Mouse (Mus musculus) spleen, adult 2 months (tissue): ENCODE results near the gene Ccdc171.

ENCODE experiments used
- CTCF ChIP-seq: fragments of 200-500 bp; IDR thresholded peaks from 2 replicates; pipeline ENCODE4 v1.5.1; 2011; ENCODE audit warnings: mild to moderate bottlenecking, inconsistent platforms; ENCODE audit not compliant: insufficient read depth, insufficient read length, insufficient replicate concordance; ENCODE audit errors: extremely low read depth
- POLR2A ChIP-seq: fragments of 200-500 bp; IDR thresholded peaks from 2 replicates; pipeline ENCODE4 v1.6.1; 2011; ENCODE audit warnings: low read depth, low read length, inconsistent platforms

DNA sequence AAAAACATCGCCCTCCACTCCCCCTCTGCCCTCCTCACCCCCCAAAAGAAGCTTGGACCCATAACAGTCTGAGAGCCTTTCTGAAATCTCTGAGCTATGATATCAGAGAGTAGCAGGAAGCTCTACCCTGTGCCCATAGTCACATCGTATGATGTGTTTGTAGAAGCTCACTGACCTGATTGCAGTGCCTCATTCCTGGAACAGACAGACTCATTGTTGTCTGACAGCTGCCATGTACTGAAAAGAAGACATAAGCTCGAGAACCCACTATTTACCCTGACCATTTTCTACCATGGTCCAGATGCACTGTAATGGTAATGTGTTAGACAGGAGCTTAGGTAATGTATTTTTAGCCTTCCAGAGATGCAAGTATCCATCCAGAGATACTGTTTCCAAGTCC lies 85.8 kb downstream of the Ccdc171 start:
- TF ChIP-seq CTCF (no peak), POLR2A (no peak)
